Mouse (Mus musculus) forebrain, postnatal 0 days (tissue): ENCODE results near the gene Vamp2. TPM values are rescaled to one million over a fixed set of nuclear protein-coding genes. Genes with fewer than 3 reads are reported as not detected.
A peak's percentile ranks its signal among the peaks of the same experiment; 100 is the strongest.

ENCODE experiments used
- ATAC-seq: fragments of 200-750 bp; cut with Nextera tagmentation; 2 replicates; pipeline ENCODE4 v1.8.0; 2017; ENCODE audit warnings: mild to moderate bottlenecking, moderate library complexity
- DNase-seq: peaks from one replicate; pipeline ENCODE4 v3.0.0-alpha.2; 2015
- H3K27ac ChIP-seq: fragments of 300-500 bp; sonication (generic); 2 replicates; pipeline ENCODE4 v1.5.1; 2014; ENCODE audit warnings: low read depth, mild to moderate bottlenecking, antibody characterized with exemption, low read length, moderate library complexity, mixed read lengths
- H3K27me3 ChIP-seq: fragments of 300-500 bp; sonication (generic); 2 replicates; pipeline ENCODE4 v1.6.1; 2014; ENCODE audit warnings: mild to moderate bottlenecking, low read length, mixed read lengths; ENCODE audit not compliant: insufficient read depth
- H3K36me3 ChIP-seq: fragments of 300-500 bp; sonication (generic); 2 replicates; pipeline ENCODE4 v1.6.1; 2014; ENCODE audit warnings: mild to moderate bottlenecking, moderate library complexity; ENCODE audit not compliant: insufficient read depth
- H3K4me1 ChIP-seq: fragments of 300-500 bp; sonication (generic); 2 replicates; pipeline ENCODE4 v1.6.1; 2014; ENCODE audit warnings: antibody characterized with exemption; ENCODE audit not compliant: insufficient read depth
- H3K4me2 ChIP-seq: fragments of 300-500 bp; sonication (generic); 2 replicates; pipeline ENCODE4 v1.6.1; 2014; ENCODE audit warnings: low read depth, mild to moderate bottlenecking, moderate library complexity
- H3K4me3 ChIP-seq: fragments of 300-500 bp; sonication (generic); 2 replicates; pipeline ENCODE4 v1.5.1; 2014; ENCODE audit warnings: low read depth, low read length, mixed read lengths
- H3K9ac ChIP-seq: fragments of 300-500 bp; sonication (generic); 2 replicates; pipeline ENCODE4 v1.6.1; 2014; ENCODE audit warnings: mild to moderate bottlenecking
- H3K9me3 ChIP-seq: fragments of 300-500 bp; sonication (generic); 2 replicates; pipeline ENCODE4 v1.6.1; 2016; ENCODE audit warnings: low read length
- CTCF ChIP-seq: sonication (generic); IDR thresholded peaks from 2 replicates; pipeline ENCODE4 v1.5.1; 2016; ENCODE audit warnings: antibody characterized with exemption, control low read depth, low read depth
- WGBS: fragments of 180-500 bp; shearing (Covaris S2); extraction: QIAGEN DNeasy Blood & Tissue Kit; methylation state at CpG from one replicate; pipeline ENCODE4 v1.1.7; 2014; 5-methylcytosine and 5-hydroxymethylcytosine counted together
- polyA plus RNA-seq: library from polyadenylated mRNA; unstranded; fragments of >200 nt; fragmentation: Nextera tagmentation; extraction: Ambion mirVana; gene quantifications from 2 replicates; pipeline ENCODE4 v1.2.1, GENCODE M21; 2015
- total RNA-seq: library from RNA; depleted of rRNA; stranded (reverse); fragments of >200 nt; gene quantifications from 2 replicates; pipeline ENCODE4 v1.2.3, GENCODE M21; 2014

The Vamp2 gene
- total and polyA plus RNA-seq, 2 experiments from 2014 or later, result 104 to 554 TPM

GRCm38 (mm10) chr11:69117737-69118695 is 29.7 kb downstream of the Vamp2 start:
- Histone ChIP-seq H3K9ac (peak overlapping the region; percentile 60), H3K4me3 (peak overlapping the region; percentile 70), H3K4me2 (peak overlapping the region; percentile 96), H3K27me3 (no peaks in the 10 kb centered on the region), H3K9me3 (no peaks in the 10 kb centered on the region), H3K4me1 (peaks cover 18% of the 10 kb centered on the region), H3K36me3 (no peaks in the 10 kb centered on the region), H3K27ac (peak overlapping the region; percentile 74)
- peak; percentile 46 for DNase-seq
- TF ChIP-seq CTCF, result no peak
- WGBS, result 1% methylated on average over 45 of the region's 45 CpGs
- peak; percentile 7; the same call in 1 of the 2 replicates for ATAC-seq

GRCm38 (mm10) chr11:69118765-69119164 is 30.5 kb downstream of the Vamp2 start:
- Histone ChIP-seq H3K9me3 (no peaks in the 10 kb centered on the region), H3K4me2 (peak overlapping the region; percentile 96), H3K4me1 (peaks cover 18% of the 10 kb centered on the region), H3K4me3 (peak overlapping the region; percentile 70), H3K27me3 (no peaks in the 10 kb centered on the region), H3K9ac (peak overlapping the region; percentile 7; the same call in 1 of the 2 replicates), H3K27ac (no peak overlapping the region), H3K36me3 (no peaks in the 10 kb centered on the region)
- no peak for TF ChIP-seq CTCF
- ATAC-seq (no peak; the same call in 1 of the 2 replicates), DNase-seq (peak; percentile 95)
- under 1% methylated on average over 15 of the region's 15 CpGs for WGBS

- 40% methylated on average over 14 of the region's 14 CpGs for WGBS
- TF ChIP-seq CTCF, result no peak
- Histone ChIP-seq H3K36me3 (no peaks in the 10 kb centered on the region), H3K4me1 (peaks cover 18% of the 10 kb centered on the region), H3K9me3 (no peaks in the 10 kb centered on the region), H3K9ac (no peak overlapping the region), H3K4me2 (peak overlapping the region; percentile 96), H3K4me3 (peak overlapping the region; percentile 85), H3K27ac (no peak overlapping the region), H3K27me3 (no peaks in the 10 kb centered on the region)
- ATAC-seq (no peak), DNase-seq (peak; percentile 7)
Measured at GRCm38 (mm10) chr11:69119446-69120155, 31.3 kb downstream of the Vamp2 start.

- Histone ChIP-seq H3K4me1 (peaks cover 18% of the 10 kb centered on the region), H3K27me3 (no peaks in the 10 kb centered on the region), H3K9me3 (no peaks in the 10 kb centered on the region), H3K4me2 (peak within 1 kb of the TSS; percentile 96), H3K9ac (peak within 1 kb of the TSS; percentile 73), H3K4me3 (peak within 1 kb of the TSS; percentile 85), H3K27ac (no peak within 1 kb of the TSS), H3K36me3 (no peaks in the 10 kb centered on the region)
- ATAC-seq (no peak), DNase-seq (no peak)
- WGBS, result 7% methylated on average over 27 of the region's 27 CpGs
- TF ChIP-seq CTCF, result no peak
Measured at GRCm38 (mm10) chr11:69120221-69121000, 32.1 kb downstream of the Vamp2 start, which contains the start of gene Hes7. Gene Hes7, plus strand, starts transcription at chr11:69120404.

- Histone ChIP-seq H3K9ac (peak overlapping the region; percentile 73), H3K4me2 (peak overlapping the region; percentile 96), H3K9me3 (no peaks in the 10 kb centered on the region), H3K4me1 (peaks cover 18% of the 10 kb centered on the region), H3K27me3 (no peaks in the 10 kb centered on the region), H3K27ac (no peak overlapping the region), H3K4me3 (peak overlapping the region; percentile 85), H3K36me3 (no peaks in the 10 kb centered on the region)
- TF ChIP-seq CTCF, result no peak
- ATAC-seq (no peak), DNase-seq (peak; percentile 11)
- 4% methylated on average over 33 of the region's 33 CpGs for WGBS
Measured at GRCm38 (mm10) chr11:69121001-69121740, 32.9 kb downstream of the Vamp2 start.
